ENCODE assay signal across 13 mouse cellular contexts in the genomic region with DNA sequence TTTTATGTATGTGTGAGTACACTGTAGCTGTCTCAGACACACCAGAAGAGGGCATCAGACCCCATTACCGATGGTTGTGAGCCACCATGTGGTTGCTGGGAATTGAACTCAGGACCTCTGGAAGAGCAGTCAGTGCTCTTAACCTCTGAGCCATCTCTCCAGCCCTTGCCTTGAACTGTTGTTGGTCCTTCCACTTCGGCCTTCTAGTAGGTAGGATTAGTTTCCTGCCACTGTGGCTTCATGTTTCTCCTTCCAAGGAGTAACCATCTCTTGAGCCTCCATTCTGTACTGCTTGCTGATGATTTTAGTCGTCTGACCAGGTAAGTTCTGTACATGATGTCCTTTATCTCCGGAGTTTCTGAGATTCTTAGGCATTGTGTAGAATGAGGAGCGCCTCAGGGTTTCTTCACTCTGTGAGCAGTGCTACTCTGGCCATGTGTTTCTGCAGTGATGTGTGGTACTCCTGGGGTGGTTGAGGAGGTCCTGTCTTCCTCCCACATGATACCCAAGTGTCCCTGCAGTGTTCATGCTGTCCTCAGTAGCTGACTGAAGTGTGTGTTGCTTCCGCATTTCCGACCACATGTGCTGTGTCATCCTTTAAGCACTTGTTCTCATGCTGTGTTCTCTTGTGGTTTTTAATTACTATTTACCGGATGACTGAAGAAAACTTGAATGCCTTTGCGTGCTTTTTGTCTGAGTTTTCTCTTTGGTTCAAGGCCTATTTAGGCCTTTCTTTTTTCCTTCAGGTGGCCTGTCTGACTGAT. TPM values are rescaled to one million over a fixed set of nuclear protein-coding genes. Genes with fewer than 3 reads are reported as not detected.
DNase-seq lines count a peak whose midpoint lies in the region; ATAC-seq lines count a peak whose summit lies in the region.
"Had no signal": no experiment of that assay in that cellular context is flagged by ENCODE, and none has a peak within 500 bp of the region (broad histone marks: within the 10 kb centered on the region; RNA-seq: fewer than 3 reads in every experiment).

No protein-coding gene starts in this region.

- H3K9me3 ChIP-seq in megakaryocyte, embryonic 14.5 days, result no peaks in the 10 kb centered on the region
- no peaks in the 10 kb centered on the region for H3K9me3 ChIP-seq in midbrain, embryonic 16.5 days (replicated peaks; ENCODE audit: control insufficient read depth, low read length, poor library complexity, severe bottlenecking)
- H3K9me3 ChIP-seq: forebrain, embryonic 13.5 days; intestine, embryonic 15.5 days; limb, embryonic 15.5 days; neural tube, embryonic 12.5 days had no signal

- H3K9ac ChIP-seq in midbrain, embryonic 16.5 days (ENCODE audit: low read depth, low read length), result no peak overlapping the region
- H3K9ac ChIP-seq: forebrain, embryonic 13.5 days; intestine, embryonic 15.5 days; limb, embryonic 15.5 days; neural tube, embryonic 12.5 days had no signal

- DNase-seq in cerebellum, adult 18-20 months, result peak; percentile 38 to 39
- no peak for DNase-seq in cerebellum, adult 11-12 months
- DNase-seq in B cell, adult 2 months, result peak; percentile 19 to 22
- DNase-seq in brain, adult 2 months (ENCODE audit: low read depth, low spot score), result peak; percentile 59
- DNase-seq in frontal cortex, adult 2 months (ENCODE audit: extremely low spot score in 1 of 2, low spot score in 1 of 2), result no peak
- DNase-seq in kidney, postnatal 4 days, result no peak
- DNase-seq: right cerebral cortex, postnatal 25 days had no signal

- H3K27ac ChIP-seq in midbrain, embryonic 16.5 days (ENCODE audit: low read length), result no peak overlapping the region
- H3K27ac ChIP-seq: forebrain, embryonic 13.5 days; intestine, embryonic 15.5 days; limb, embryonic 15.5 days; neural tube, embryonic 12.5 days had no signal

- peaks cover 46% of the 10 kb centered on the region for H3K4me1 ChIP-seq in megakaryocyte, embryonic 14.5 days
- H3K4me1 ChIP-seq in midbrain, embryonic 16.5 days (ENCODE audit: control insufficient read depth, insufficient read depth, low read length), result no peaks in the 10 kb centered on the region
- H3K4me1 ChIP-seq: intestine, embryonic 15.5 days; limb, embryonic 15.5 days; neural tube, embryonic 12.5 days had no signal

- no peaks in the 10 kb centered on the region for H3K27me3 ChIP-seq in megakaryocyte, embryonic 14.5 days (replicated peaks)
- no peaks in the 10 kb centered on the region for H3K27me3 ChIP-seq in midbrain, embryonic 16.5 days (ENCODE audit: control insufficient read depth, insufficient read depth, low read depth, low read length)
- H3K27me3 ChIP-seq: forebrain, embryonic 13.5 days; intestine, embryonic 15.5 days; limb, embryonic 15.5 days; neural tube, embryonic 12.5 days had no signal

- WGBS in midbrain, embryonic 16.5 days, result 71% methylated on average over 9 of the region's 9 CpGs

- peak overlapping the region; percentile 87 for H3K4me3 ChIP-seq in megakaryocyte, embryonic 14.5 days (replicated peaks)
- no peak overlapping the region for H3K4me3 ChIP-seq in midbrain, embryonic 16.5 days (ENCODE audit: low read depth, low read length)
- H3K4me3 ChIP-seq: forebrain, embryonic 13.5 days; intestine, embryonic 15.5 days; limb, embryonic 15.5 days; neural tube, embryonic 12.5 days had no signal

- H3K36me3 ChIP-seq in megakaryocyte, embryonic 14.5 days (replicated peaks; ENCODE audit: low read length), result peaks cover 19% of the 10 kb centered on the region
- no peaks in the 10 kb centered on the region for H3K36me3 ChIP-seq in midbrain, embryonic 16.5 days (ENCODE audit: control insufficient read depth, insufficient read depth, low read length)
- H3K36me3 ChIP-seq: intestine, embryonic 15.5 days; limb, embryonic 15.5 days; neural tube, embryonic 12.5 days had no signal

- no peak overlapping the region for H3K4me2 ChIP-seq in midbrain, embryonic 16.5 days (ENCODE audit: low read length)
- H3K4me2 ChIP-seq: forebrain, embryonic 13.5 days; intestine, embryonic 15.5 days; limb, embryonic 15.5 days; neural tube, embryonic 12.5 days had no signal

- ATAC-seq in midbrain, embryonic 16.5 days, result no peak
- ATAC-seq: forebrain, embryonic 13.5 days; intestine, embryonic 15.5 days had no signal

RNA-seq across cellular contexts. Expression of a gene that starts 12.7 kb away (rescaled TPM):
- 5.2 and 5.9 TPM in 2 replicates for polyA plus RNA-seq in megakaryocyte, embryonic 14.5 days (2012; ENCODE audit: insufficient read depth, low replicate concordance)
- polyA plus RNA-seq in midbrain, embryonic 16.5 days (2015; fragmentation: Nextera tagmentation; extraction: Ambion mirVana), result 14.3 and 14.6 TPM in 2 replicates
- 12.9 and 13.3 TPM in 2 replicates for polyA plus RNA-seq in frontal cortex, adult 2 months (2012; rRNA removed)

RNA-seq across cellular contexts. Expression of a gene that starts 29.2 kb away (rescaled TPM):
- polyA plus RNA-seq in megakaryocyte, embryonic 14.5 days (2012; ENCODE audit: insufficient read depth, low replicate concordance), result 212 and 383 TPM in 2 replicates
- polyA plus RNA-seq in midbrain, embryonic 16.5 days (2015; fragmentation: Nextera tagmentation; extraction: Ambion mirVana), result 30.9 and 33.3 TPM in 2 replicates
- 47.9 and 56.4 TPM in 2 replicates for polyA plus RNA-seq in frontal cortex, adult 2 months (2012; rRNA removed)

Comparison
In these comparisons a context has a peak if more than half of its experiments do, and no peak if none do; other contexts are left out.
1. DNase-seq: peak in cerebellum, adult 18-20 months (2 of 2), B cell, adult 2 months (2 of 2) and brain, adult 2 months (single experiment); none in cerebellum, adult 11-12 months (single experiment), frontal cortex, adult 2 months (0 of 2) and kidney, postnatal 4 days (0 of 2).